Mouse (Mus musculus) intestine, embryonic 16.5 days (tissue): Measurements from ENCODE around the gene Arhgap31. TPM values are rescaled to one million over a fixed set of nuclear protein-coding genes. Genes with fewer than 3 reads are reported as not detected.
A peak's percentile ranks its signal among the peaks of the same experiment; 100 is the strongest.

ENCODE experiments used
- ATAC-seq: fragments of 200-750 bp; cut with Nextera tagmentation; 2 replicates; pipeline ENCODE4 v1.8.0; 2017; ENCODE audit warnings: moderate TSS enrichment, moderate library complexity
- H3K27ac ChIP-seq: fragments of 300-500 bp; sonication (generic); 2 replicates; pipeline ENCODE4 v1.5.1; 2014; ENCODE audit warnings: mild to moderate bottlenecking, low read length
- H3K27me3 ChIP-seq: fragments of 300-500 bp; sonication (generic); replicated peaks from 2 replicates; pipeline ENCODE4 v1.6.1; 2014; ENCODE audit warnings: low read length, control low read depth, mixed read lengths; ENCODE audit not compliant: control insufficient read depth, insufficient read depth
- H3K36me3 ChIP-seq: fragments of 300-500 bp; sonication (generic); 2 replicates; pipeline ENCODE4 v1.6.1; 2014; ENCODE audit warnings: low read length, control low read depth; ENCODE audit not compliant: control insufficient read depth, insufficient read depth
- H3K4me1 ChIP-seq: fragments of 300-500 bp; sonication (generic); 2 replicates; pipeline ENCODE4 v1.6.1; 2014; ENCODE audit warnings: low read length, control low read depth, mixed read lengths; ENCODE audit not compliant: control insufficient read depth, insufficient read depth
- H3K4me2 ChIP-seq: fragments of 300-500 bp; sonication (generic); 2 replicates; pipeline ENCODE4 v1.6.1; 2014; ENCODE audit warnings: low read depth, low read length, control low read depth
- H3K4me3 ChIP-seq: fragments of 300-500 bp; sonication (generic); 2 replicates; pipeline ENCODE4 v1.5.1; 2014; ENCODE audit warnings: mild to moderate bottlenecking, low read length
- H3K9ac ChIP-seq: fragments of 300-500 bp; sonication (generic); 2 replicates; pipeline ENCODE4 v1.6.1; 2014; ENCODE audit warnings: low read depth, low read length
- H3K9me3 ChIP-seq: fragments of 300-500 bp; sonication (generic); 2 replicates; pipeline ENCODE4 v1.6.1; 2016; ENCODE audit warnings: low read length, control low read depth; ENCODE audit not compliant: control insufficient read depth
- WGBS: fragments of 180-500 bp; shearing (Covaris S2); extraction: QIAGEN DNeasy Blood & Tissue Kit; methylation state at CpG from one replicate; pipeline ENCODE4 v1.1.7; 2014; 5-methylcytosine and 5-hydroxymethylcytosine counted together
- polyA plus RNA-seq: library from polyadenylated mRNA; unstranded; fragments of >200 nt; fragmentation: Nextera tagmentation; extraction: Ambion mirVana; gene quantifications from 2 replicates; pipeline ENCODE4 v1.2.1, GENCODE M21; 2015

Arhgap31 gene
- polyA plus RNA-seq, 1 experiment from 2014 or later = 5.7 TPM

DNA sequence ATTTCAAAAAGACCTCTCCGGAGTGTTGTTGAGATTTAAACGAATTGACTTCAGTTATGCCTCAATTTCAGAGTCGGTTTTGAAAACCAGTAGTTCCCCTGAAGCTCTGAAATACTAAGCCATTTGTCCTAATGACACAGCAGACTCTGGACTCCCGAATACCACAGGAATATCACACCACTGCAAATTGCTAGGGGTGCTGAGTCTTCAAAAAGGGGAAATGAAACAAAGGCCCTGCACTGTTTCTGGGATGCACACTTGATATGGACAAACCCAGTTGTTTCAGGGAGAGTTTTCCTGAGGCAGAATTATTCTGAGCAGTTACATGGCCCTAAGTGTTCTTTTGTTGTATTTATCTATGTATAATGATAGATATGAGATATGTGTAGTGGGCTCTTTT, 1.8 kb downstream of the Arhgap31 start:
- Histone ChIP-seq H3K9ac (peak overlapping the region; percentile 40; the same call in 1 of the 2 replicates), H3K4me2 (peak overlapping the region; percentile 83), H3K4me3 (peak overlapping the region; percentile 78), H3K27ac (no peak overlapping the region), H3K27me3 (no peaks in the 10 kb centered on the region), H3K36me3 (no peaks in the 10 kb centered on the region), H3K4me1 (peaks cover 9% of the 10 kb centered on the region; the same call in 1 of the 2 replicates), H3K9me3 (no peaks in the 10 kb centered on the region)
- no peak for ATAC-seq
- 59% methylated on average over 4 of the region's 4 CpGs for WGBS

DNA sequence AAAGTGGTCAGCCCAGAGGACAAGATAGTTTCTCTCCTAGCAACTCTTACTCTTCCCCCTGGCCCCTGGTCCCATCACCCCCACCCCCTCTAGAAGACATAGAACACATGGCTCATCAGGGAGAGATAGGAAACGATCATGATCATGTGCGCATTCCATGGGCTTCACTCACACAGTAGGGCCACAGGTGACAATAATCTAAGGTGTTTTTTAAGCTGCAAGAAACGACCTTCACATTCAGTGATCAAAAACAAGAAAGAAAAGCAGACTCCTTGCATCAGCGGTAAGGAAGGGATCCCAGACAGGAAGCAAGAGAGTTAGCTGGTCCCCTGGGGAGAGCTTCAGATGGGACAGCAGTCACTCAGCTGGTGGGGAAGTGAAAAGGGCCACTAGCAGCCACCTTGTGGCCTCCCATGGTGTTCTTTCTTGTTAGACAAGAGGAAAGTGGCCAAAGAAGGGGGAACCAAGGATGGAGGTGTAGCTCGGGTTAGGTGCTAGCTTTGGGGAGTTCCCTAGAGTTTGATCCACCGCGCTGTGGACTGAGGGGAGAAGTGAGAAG, 4.0 kb downstream of the Arhgap31 start:
- ATAC-seq = no peak
- Histone ChIP-seq H3K4me2 (no peak overlapping the region), H3K9me3 (no peaks in the 10 kb centered on the region), H3K36me3 (no peaks in the 10 kb centered on the region), H3K27me3 (no peaks in the 10 kb centered on the region), H3K4me1 (peaks cover 12% of the 10 kb centered on the region; the same call in 1 of the 2 replicates), H3K9ac (no peak overlapping the region), H3K27ac (no peak overlapping the region), H3K4me3 (no peak overlapping the region)
- 63% methylated on average over 7 of the region's 7 CpGs for WGBS

DNA sequence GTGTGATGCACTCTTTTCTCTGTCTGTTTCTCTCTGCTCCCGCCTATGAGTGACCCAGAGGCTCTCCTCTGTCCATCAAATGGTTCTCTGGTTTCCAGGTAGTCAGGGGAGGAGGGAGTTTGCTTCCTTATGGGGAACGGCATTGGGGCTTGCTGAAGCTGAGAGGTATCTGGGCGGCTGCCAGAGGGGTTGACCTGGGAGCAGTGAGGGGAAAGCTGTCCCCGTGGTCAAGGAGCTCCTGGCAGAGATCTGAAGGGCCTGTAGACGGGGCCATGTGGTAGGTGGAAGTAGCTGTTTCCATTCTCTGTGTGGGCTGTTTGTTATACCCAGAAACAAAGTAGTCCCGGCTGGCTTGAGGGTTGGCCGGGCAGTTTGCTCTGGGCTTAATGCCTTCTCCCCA, 6.3 kb downstream of the Arhgap31 start:
- Histone ChIP-seq H3K4me1 (peaks cover 4% of the 10 kb centered on the region; the same call in 1 of the 2 replicates), H3K9me3 (no peaks in the 10 kb centered on the region), H3K9ac (no peak overlapping the region), H3K4me2 (no peak overlapping the region), H3K4me3 (no peak overlapping the region), H3K27ac (no peak overlapping the region), H3K36me3 (no peaks in the 10 kb centered on the region), H3K27me3 (no peaks in the 10 kb centered on the region)
- WGBS = 63% methylated on average over 7 of the region's 7 CpGs
- no peak for ATAC-seq

DNA sequence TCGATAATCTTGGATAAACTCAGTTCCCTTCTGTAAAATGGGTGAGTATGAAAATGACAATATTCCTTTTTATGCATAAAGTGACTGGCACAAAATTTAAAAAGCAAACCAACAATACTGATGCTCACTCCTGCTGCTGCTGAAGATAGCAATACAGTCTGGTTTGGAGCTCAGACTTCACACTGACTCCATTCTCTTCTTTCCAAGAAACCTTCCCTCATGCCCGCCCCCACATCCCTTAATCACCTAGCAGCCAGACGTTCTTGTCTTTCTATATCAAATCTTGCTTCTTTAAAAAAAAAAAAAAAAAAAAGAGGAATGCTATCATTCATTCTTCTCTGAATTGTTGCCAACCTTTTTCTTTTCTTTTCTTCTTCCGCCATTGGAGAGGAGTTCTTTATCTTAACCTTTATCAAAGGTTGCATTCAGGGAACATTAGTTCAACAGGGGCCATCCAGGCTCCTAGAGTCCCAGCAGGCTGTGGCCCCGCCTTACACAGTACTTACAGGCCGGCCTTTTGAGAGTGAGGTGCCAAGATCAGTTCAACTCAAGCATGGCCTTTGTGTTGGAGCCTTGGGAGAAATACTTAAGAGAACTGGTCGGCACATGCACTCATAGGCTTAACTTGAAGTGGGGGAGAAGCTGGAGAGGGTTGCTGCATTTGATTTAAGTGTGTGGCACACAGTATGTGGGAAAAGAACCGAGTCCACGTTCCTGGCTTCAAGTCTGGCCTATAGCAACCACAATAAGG, 7.4 kb downstream of the Arhgap31 start:
- Histone ChIP-seq H3K36me3 (no peaks in the 10 kb centered on the region), H3K27me3 (no peaks in the 10 kb centered on the region), H3K9ac (no peak overlapping the region), H3K9me3 (no peaks in the 10 kb centered on the region), H3K27ac (no peak overlapping the region), H3K4me3 (no peak overlapping the region), H3K4me1 (peaks cover 4% of the 10 kb centered on the region; the same call in 1 of the 2 replicates), H3K4me2 (no peak overlapping the region)
- peak; percentile 59; the same call in 1 of the 2 replicates for ATAC-seq
- WGBS = 71% methylated on average over 9 of the region's 9 CpGs

DNA sequence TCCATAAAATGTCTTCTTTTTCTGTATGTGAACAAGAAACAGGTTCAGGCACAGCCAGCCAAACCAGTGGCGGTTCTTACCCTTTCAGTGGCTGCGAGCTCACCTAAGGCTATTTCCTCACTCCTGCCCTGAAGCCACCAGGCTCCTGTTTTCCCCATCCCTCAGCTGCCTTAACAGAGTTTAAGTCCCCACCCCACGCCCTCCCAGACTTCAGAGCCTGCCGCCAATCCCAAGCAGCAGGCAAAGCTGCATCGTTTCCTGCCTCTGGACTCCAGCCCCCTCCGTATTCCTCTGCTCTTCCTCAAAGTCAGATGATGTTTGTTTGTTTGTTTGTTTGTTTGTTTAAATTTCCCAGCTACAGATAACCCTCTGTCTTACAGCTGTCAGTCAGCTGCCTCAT, 9.6 kb downstream of the Arhgap31 start:
- H3K4me3 ChIP-seq = no peak overlapping the region
- ATAC-seq = no peak
- no peak overlapping the region for H3K9ac ChIP-seq
- 62% methylated on average over 6 of the region's 6 CpGs for WGBS
- H3K4me2 ChIP-seq = no peak overlapping the region
- H3K27ac ChIP-seq = no peak overlapping the region
- no peaks in the 10 kb centered on the region for H3K9me3 ChIP-seq
- H3K4me1 ChIP-seq = peaks cover 4% of the 10 kb centered on the region; the same call in 1 of the 2 replicates
- no peaks in the 10 kb centered on the region for H3K27me3 ChIP-seq
- H3K36me3 ChIP-seq = no peaks in the 10 kb centered on the region

DNA sequence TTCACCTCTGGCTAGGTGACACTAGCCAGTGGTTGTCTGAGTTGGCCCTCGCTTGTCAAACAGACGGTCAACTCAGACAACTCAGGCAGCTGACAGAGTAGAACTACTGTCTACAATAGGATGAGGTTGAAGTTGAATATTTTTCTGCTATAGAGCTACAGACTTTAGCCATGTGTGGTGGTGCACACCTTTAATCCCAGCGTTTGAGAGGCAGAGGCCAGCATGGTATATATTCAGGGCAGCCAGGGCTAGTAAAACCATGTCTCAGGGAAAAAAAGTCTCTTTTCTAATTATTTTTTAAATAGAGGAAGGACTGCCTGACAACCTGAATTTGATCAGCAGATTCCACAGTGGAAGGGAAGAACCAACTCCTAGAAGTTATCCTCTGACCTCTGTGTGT, 10.8 kb downstream of the Arhgap31 start:
- H3K4me2 ChIP-seq = no peak overlapping the region

DNA sequence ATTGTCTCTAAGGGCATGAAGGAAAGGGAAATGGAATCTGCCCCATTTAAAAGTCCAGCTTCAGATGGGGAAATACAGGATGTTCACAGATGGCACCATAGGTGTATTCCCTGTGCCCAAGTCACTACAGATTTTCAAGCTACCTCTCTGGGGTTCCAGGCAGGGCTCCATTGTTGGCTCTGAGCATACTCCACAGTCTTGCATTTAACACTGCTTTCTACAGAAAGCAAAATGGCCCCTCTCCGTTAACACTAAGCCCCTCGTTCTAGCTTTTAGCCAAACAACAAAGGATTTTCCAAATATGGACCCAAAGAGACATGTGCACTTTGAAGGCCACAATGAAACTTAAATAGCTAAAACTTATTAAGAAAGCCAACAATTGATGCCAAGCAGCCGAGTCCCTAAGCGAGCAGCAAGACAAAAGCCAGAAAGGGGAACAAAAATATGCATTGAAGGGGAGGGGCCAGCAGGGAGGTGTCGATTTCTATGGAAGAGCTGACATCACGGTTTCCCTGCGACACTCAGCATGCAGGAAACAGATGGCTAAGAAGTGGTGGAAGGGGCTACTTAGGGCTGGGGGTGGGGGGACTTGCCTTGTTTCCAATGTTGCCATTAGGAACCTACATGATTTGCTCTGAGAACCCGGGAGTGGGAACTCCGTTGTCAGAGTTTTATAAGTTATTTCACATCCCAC, 11.4 kb downstream of the Arhgap31 start:
- no peak overlapping the region for H3K4me2 ChIP-seq
- H3K9ac ChIP-seq = no peak overlapping the region
- WGBS = 49% methylated on average over 9 of the region's 9 CpGs
- H3K27ac ChIP-seq = 0 out of 2 replicates have a peak overlapping the region, but pooled peaks have one; percentile 25
- H3K4me3 ChIP-seq = no peak overlapping the region
- no peaks in the 10 kb centered on the region for H3K36me3 ChIP-seq
- H3K9me3 ChIP-seq = no peaks in the 10 kb centered on the region
- no peaks in the 10 kb centered on the region for H3K27me3 ChIP-seq
- no peak for ATAC-seq
- peaks cover 4% of the 10 kb centered on the region; the same call in 1 of the 2 replicates for H3K4me1 ChIP-seq

More for the DNA sequence above, 10.8 kb downstream of the Arhgap31 start:
- 83% methylated on average over 3 of the region's 3 CpGs for WGBS
- Histone ChIP-seq H3K9ac (no peak overlapping the region), H3K27me3 (no peaks in the 10 kb centered on the region), H3K36me3 (no peaks in the 10 kb centered on the region), H3K4me3 (no peak overlapping the region), H3K4me1 (peaks cover 4% of the 10 kb centered on the region; the same call in 1 of the 2 replicates), H3K27ac (0 out of 2 replicates have a peak overlapping the region, but pooled peaks have one; percentile 25), H3K9me3 (no peaks in the 10 kb centered on the region)
- no peak for ATAC-seq

DNA sequence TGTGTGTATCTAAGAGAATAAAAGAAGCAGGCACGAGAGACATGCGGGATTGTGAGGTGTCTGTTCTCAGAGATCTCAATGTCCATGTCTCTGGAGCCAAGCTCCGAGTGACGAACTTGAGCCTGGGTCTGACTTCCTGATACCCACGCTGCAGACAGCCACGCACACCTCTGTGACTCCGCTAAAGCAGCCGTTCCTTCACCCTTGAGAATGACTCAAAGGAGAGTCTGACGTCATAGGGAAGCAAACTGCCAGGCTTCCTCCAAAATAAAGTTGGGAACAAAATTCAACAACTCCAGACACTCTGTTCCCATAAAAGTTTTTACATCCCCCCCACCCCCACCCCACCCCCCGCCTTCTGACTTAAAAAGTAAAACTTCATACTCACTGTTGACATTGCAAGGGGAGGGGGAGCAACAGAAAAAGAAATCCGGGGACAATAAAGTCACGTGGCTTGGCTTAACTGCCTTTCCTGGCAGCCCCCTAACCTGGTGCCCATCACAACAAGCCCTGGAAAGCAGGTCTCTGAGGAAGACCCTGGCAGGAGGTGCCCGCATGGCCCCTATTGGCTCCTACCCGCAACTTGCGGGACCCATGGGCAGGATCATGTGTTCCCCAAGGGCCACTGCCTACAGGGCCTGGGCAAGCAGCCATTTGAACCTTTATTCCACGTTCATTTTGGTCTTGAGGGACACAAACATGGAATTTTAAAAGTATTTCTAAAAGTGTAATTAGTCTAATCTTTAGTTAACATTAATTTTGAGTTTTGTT, 12.5 kb downstream of the Arhgap31 start:
- Histone ChIP-seq H3K4me1 (no peaks in the 10 kb centered on the region), H3K9ac (no peak overlapping the region), H3K4me2 (no peak overlapping the region), H3K27me3 (no peaks in the 10 kb centered on the region), H3K36me3 (no peaks in the 10 kb centered on the region), H3K4me3 (no peak overlapping the region), H3K9me3 (no peaks in the 10 kb centered on the region), H3K27ac (no peak overlapping the region)
- no peak for ATAC-seq
- 70% methylated on average over 16 of the region's 16 CpGs for WGBS

DNA sequence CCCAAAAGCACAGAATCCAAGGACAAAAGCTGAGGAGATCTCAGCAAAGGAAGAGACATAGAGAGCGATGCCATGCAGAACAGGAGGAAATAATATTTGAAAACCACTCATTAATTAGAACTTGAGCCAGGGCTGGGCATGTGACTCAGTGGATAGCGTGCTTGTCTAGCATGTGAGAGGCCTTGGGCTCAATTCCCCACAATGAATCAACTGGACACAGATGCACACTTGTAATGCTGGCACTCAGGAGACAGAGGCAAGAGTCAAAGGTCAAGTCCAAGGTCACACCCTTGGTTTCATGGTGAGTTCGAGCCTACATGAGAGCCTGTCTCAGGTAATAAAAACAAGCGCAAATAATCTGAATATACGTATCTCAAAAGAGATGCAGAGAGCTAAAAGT, 15.5 kb downstream of the Arhgap31 start:
- H3K4me2 ChIP-seq = no peak overlapping the region
- no peaks in the 10 kb centered on the region for H3K9me3 ChIP-seq
- H3K27ac ChIP-seq = no peak overlapping the region
- no peaks in the 10 kb centered on the region for H3K4me1 ChIP-seq
- no peak overlapping the region for H3K9ac ChIP-seq
- no peaks in the 10 kb centered on the region for H3K27me3 ChIP-seq
- no peaks in the 10 kb centered on the region for H3K36me3 ChIP-seq
- ATAC-seq = no peak
- WGBS = 88% methylated on average over 5 of the region's 5 CpGs
- no peak overlapping the region for H3K4me3 ChIP-seq
